Mouse (Mus musculus) frontal cortex, postnatal 25 days (tissue): Measurements from ENCODE around the gene Fitm2.
A peak's percentile ranks its signal among the peaks of the same experiment; 100 is the strongest.

ENCODE experiments used
- DNase-seq, 2 experiments: peaks; one replicate each; pipeline ENCODE4 v3.0.0; 2022; ENCODE audit warnings: low spot score in 2 of 2

The Fitm2 gene

GRCm38 (mm10) chr2:163422895-163423660 lies 49.4 kb downstream of the Fitm2 start:
- DNase-seq = no peak

- no peak for DNase-seq
These were observed 52.0 kb downstream of the Fitm2 start for GRCm38 (mm10) chr2:163420366-163420886.

GRCm38 (mm10) chr2:163419346-163420045 lies 52.9 kb downstream of the Fitm2 start:
- peak; percentile 94 to 98 for DNase-seq

- DNase-seq = no peak
These were observed 53.5 kb downstream of the Fitm2 start for GRCm38 (mm10) chr2:163418841-163419345.

GRCm38 (mm10) chr2:163417830-163418229 lies 54.6 kb downstream of the Fitm2 start:
- DNase-seq = no peak

GRCm38 (mm10) chr2:163417026-163417425 lies 55.4 kb downstream of the Fitm2 start:
- DNase-seq = no peak
